Mouse (Mus musculus): ENCODE measurements around the gene Trnp1.
"Not testable (repeated sequence)": the region's sequence is repeated elsewhere in the genome, so short reads cannot be mapped to it uniquely, and the experiment has no call there.

GRCm38 (mm10) chr4:133512511-133512910, 14.2 kb upstream of the Trnp1 start:
- TF ChIP-seq CTCF, EP300 (IDR thresholded peaks at IDR 0.05; ENCODE audit: low read depth): not testable (repeated sequence)
